Mouse (Mus musculus) ES-Bruce4 (cell line): ENCODE measurements around the gene Rnf43. TPM values are rescaled to one million over a fixed set of nuclear protein-coding genes. Genes with fewer than 3 reads are reported as not detected.

ENCODE experiments used
- H3K27ac ChIP-seq: 2 replicates; pipeline ENCODE4 v1.5.1; 2012; ENCODE audit warnings: low read length, inconsistent platforms; ENCODE audit not compliant: insufficient read depth
- H3K27me3 ChIP-seq: 2 replicates; pipeline ENCODE4 v1.6.1; 2012; ENCODE audit warnings: mild to moderate bottlenecking, low read length, inconsistent platforms; ENCODE audit not compliant: control insufficient read depth, poor library complexity, insufficient read depth, severe bottlenecking
- H3K36me3 ChIP-seq: 2 replicates; pipeline ENCODE4 v1.6.1; 2012; ENCODE audit warnings: inconsistent platforms, mild to moderate bottlenecking, low read length, moderate library complexity; ENCODE audit not compliant: control insufficient read depth, poor library complexity, insufficient read depth, severe bottlenecking
- H3K4me1 ChIP-seq: one replicate; pipeline ENCODE4 v1.8.1; 2011; ENCODE audit warnings: low read length; ENCODE audit not compliant: control insufficient read depth, insufficient read depth
- H3K4me3 ChIP-seq: 2 replicates; pipeline ENCODE4 v1.5.1; 2011; ENCODE audit warnings: low read depth, mild to moderate bottlenecking, low read length
- H3K9ac ChIP-seq: 2 replicates; pipeline ENCODE4 v1.6.1; 2012; ENCODE audit warnings: low read depth, mild to moderate bottlenecking, inconsistent platforms; ENCODE audit not compliant: poor library complexity, severe bottlenecking
- H3K9me3 ChIP-seq: replicated peaks from 2 replicates; pipeline ENCODE4 v1.6.1; 2012; ENCODE audit warnings: mild to moderate bottlenecking, low read length, inconsistent platforms; ENCODE audit not compliant: control insufficient read depth, poor library complexity, insufficient read depth, severe bottlenecking
- CTCF ChIP-seq: IDR thresholded peaks from one replicate; pipeline ENCODE4 v1.8.1; 2011; ENCODE audit warnings: low read depth, low read length
- EP300 ChIP-seq: IDR thresholded peaks from 2 replicates; pipeline ENCODE4 v1.6.1; 2011; ENCODE audit warnings: low read depth, low read length; ENCODE audit not compliant: insufficient read depth
- POLR2A ChIP-seq: IDR thresholded peaks from one replicate; pipeline ENCODE4 v1.8.1; 2011; ENCODE audit warnings: low read length; ENCODE audit not compliant: insufficient read depth
- polyA plus RNA-seq: library from polyadenylated mRNA; stranded (reverse); fragments of >200 nt; gene quantifications from 2 replicates; pipeline ENCODE4 v1.2.4, GENCODE M21; 2011; ENCODE audit warnings: low read depth; ENCODE audit not compliant: missing spikeins, insufficient read depth, insufficient read length

Gene Rnf43
- polyA plus RNA-seq, 1 experiment = 2.8 TPM

DNA sequence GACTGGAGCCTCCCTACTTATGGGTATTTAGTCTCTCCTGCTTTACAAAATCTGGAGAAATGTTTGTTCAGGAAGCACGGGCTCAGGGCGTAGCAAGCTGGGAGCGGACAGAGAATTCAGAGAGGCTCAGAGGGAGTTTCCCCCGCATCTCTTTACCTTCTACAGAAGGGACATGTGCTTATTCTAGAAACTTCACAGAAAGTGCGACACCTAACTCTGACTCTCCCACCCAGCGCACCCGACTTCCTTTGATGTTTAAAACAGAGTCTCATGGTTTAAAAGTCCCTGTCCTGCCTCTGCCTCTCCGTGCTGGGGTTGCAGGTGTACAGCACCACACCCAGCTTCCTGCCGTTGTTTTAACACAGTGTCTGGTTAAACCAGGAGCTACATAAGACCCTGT is 58.3 kb downstream of the Rnf43 start:
- Histone ChIP-seq H3K9me3 (no peaks in the 10 kb centered on the region), H3K36me3 (no peaks in the 10 kb centered on the region), H3K27me3 (no peaks in the 10 kb centered on the region), H3K4me3 (no peak overlapping the region; the same call in 1 of the 2 replicates), H3K4me1 (no peaks in the 10 kb centered on the region), H3K9ac (peak overlapping the region; percentile 38), H3K27ac (no peak overlapping the region)
- no peak for TF ChIP-seq POLR2A

DNA sequence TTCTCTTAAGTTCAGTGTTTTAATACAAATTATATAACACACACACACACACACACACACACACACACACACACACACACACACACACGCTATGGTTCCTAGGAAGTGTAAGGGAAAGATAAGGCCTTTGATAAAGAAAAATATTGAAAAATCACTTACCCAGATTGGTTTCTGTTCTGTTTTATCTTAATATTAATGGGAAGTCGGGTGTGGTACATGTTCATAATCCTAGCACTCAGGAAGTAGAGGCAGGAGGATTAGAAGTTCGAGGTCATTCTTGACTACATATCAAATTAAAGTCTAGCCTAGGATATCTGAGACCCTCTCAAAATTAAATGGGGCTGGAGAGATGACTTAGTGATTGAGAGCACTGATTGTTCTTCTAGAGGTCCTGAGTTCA is 59.6 kb downstream of the Rnf43 start:
- H3K9me3 ChIP-seq = no peaks in the 10 kb centered on the region
- H3K9ac ChIP-seq = no peak overlapping the region
- no peaks in the 10 kb centered on the region for H3K27me3 ChIP-seq
- no peaks in the 10 kb centered on the region for H3K4me1 ChIP-seq
- TF ChIP-seq POLR2A (no peak), CTCF (no peak), EP300 (no peak)
- no peak overlapping the region for H3K27ac ChIP-seq
- H3K36me3 ChIP-seq = no peaks in the 10 kb centered on the region
- H3K4me3 ChIP-seq = no peak overlapping the region

GRCm38 (mm10) chr11:87722891-87723290 is 60.4 kb downstream of the Rnf43 start:
- Histone ChIP-seq H3K4me3 (no peak overlapping the region), H3K27ac (no peak overlapping the region), H3K4me1 (no peaks in the 10 kb centered on the region), H3K27me3 (no peaks in the 10 kb centered on the region), H3K9ac (no peak overlapping the region), H3K9me3 (no peaks in the 10 kb centered on the region), H3K36me3 (no peaks in the 10 kb centered on the region)
- TF ChIP-seq EP300 = no peak
- TF ChIP-seq POLR2A = no peak
- peak; percentile 4 for TF ChIP-seq CTCF

DNA sequence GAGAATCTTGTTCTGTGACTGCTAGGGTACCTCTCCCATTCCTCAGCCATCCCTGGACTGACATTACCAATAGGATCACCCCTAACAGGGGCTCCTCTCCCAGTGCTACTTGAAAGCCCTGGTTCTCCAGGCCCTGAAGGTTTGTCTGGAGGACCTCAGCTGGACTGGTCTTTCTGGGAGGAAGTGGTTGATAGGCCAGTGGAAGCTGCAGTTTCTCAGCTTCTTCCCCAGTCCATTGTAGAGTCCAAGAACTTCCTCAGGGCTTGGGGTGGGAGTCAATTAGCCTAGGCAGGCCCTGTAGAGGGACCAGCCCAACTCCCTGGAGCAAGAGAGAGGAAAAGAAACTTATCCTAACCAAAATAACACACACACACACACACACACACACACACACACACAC is 63.0 kb downstream of the Rnf43 start:
- Histone ChIP-seq H3K27me3 (no peaks in the 10 kb centered on the region), H3K4me3 (no peak overlapping the region), H3K27ac (no peak overlapping the region), H3K9ac (no peak overlapping the region), H3K36me3 (no peaks in the 10 kb centered on the region), H3K4me1 (no peaks in the 10 kb centered on the region), H3K9me3 (no peaks in the 10 kb centered on the region)
- TF ChIP-seq POLR2A = no peak

GRCm38 (mm10) chr11:87725964-87726562 is 63.5 kb downstream of the Rnf43 start:
- H3K9ac ChIP-seq = no peak overlapping the region

DNA sequence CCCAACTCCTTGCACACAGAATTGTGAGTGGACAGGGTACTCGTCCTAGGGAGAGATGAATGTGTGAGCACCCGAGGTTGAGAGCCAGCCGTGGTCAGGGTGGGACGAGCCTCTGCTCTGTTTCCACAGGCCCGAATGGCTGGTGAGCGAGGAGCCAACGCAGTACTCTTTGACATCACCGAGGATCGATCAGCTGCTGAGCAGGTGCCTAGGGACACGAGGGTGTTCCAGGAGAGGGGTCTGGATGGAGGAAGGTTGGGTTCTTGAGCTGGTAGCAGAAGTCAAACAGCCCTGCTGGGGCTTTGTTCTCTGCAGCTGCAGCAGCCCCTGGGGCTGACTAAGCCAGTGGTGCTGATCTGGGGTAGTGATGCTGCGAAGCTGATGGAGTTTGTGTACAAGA is 64.5 kb downstream of the Rnf43 start:
- Histone ChIP-seq H3K27me3 (no peaks in the 10 kb centered on the region), H3K27ac (no peak overlapping the region), H3K36me3 (no peaks in the 10 kb centered on the region), H3K9ac (no peak overlapping the region), H3K9me3 (no peaks in the 10 kb centered on the region), H3K4me1 (no peaks in the 10 kb centered on the region), H3K4me3 (no peak overlapping the region)
- TF ChIP-seq EP300 = no peak
- no peak for TF ChIP-seq POLR2A
- no peak for TF ChIP-seq CTCF

More at GRCm38 (mm10) chr11:87725964-87726562, 63.5 kb downstream of the Rnf43 start:
- Histone ChIP-seq H3K27ac (no peak overlapping the region), H3K4me1 (no peaks in the 10 kb centered on the region), H3K9me3 (no peaks in the 10 kb centered on the region), H3K4me3 (no peak overlapping the region), H3K36me3 (no peaks in the 10 kb centered on the region), H3K27me3 (no peaks in the 10 kb centered on the region)
- TF ChIP-seq EP300 (no peak), CTCF (no peak), POLR2A (no peak)
